In genomic region chr8:8609791-8610190, GRCm38 (mm10) we compare ENCODE assay signal across 18 mouse cellular contexts.
"Had no signal": no experiment of that assay in that cellular context is flagged by ENCODE, and none has a peak within 500 bp of the region (broad histone marks: within the 10 kb centered on the region; RNA-seq: fewer than 3 reads in every experiment).

No protein-coding gene starts in this region.

- H3K27me3 ChIP-seq: liver, embryonic 12.5 days; liver, embryonic 15.5 days; lung, embryonic 15.5 days; neural tube, embryonic 13.5 days had no signal

- ATAC-seq: liver, embryonic 12.5 days; midbrain, embryonic 13.5 days; midbrain, embryonic 16.5 days had no signal

- DNase-seq: kidney, adult 9 months; kidney, postnatal 25 days; layer of hippocampus, adult 9-11 months; liver; lung, adult 18-20 months; lung, postnatal 10 days; lung, postnatal 36 days; thymus, postnatal 25 days had no signal

- H3K4me2 ChIP-seq: liver, embryonic 12.5 days; liver, embryonic 15.5 days; lung, embryonic 15.5 days; midbrain, embryonic 13.5 days; neural tube, embryonic 13.5 days had no signal

- H3K36me3 ChIP-seq: liver, embryonic 12.5 days; liver, embryonic 15.5 days; lung, embryonic 15.5 days; midbrain, embryonic 10.5 days; midbrain, embryonic 13.5 days; neural tube, embryonic 13.5 days had no signal

- H3K9ac ChIP-seq: liver, embryonic 12.5 days; liver, embryonic 15.5 days; lung, embryonic 15.5 days; midbrain, embryonic 13.5 days; neural tube, embryonic 13.5 days had no signal

- H3K27ac ChIP-seq: layer of hippocampus, adult 2 months; liver, embryonic 12.5 days; liver, embryonic 15.5 days; lung, embryonic 15.5 days; midbrain, embryonic 13.5 days; neural tube, embryonic 13.5 days had no signal

- H3K4me1 ChIP-seq: liver, embryonic 15.5 days had no signal

- H3K9me3 ChIP-seq: liver, embryonic 12.5 days; liver, embryonic 15.5 days; lung, embryonic 15.5 days; megakaryocyte, embryonic 14.5 days; midbrain, embryonic 10.5 days; midbrain, embryonic 13.5 days; neural tube, embryonic 13.5 days had no signal

- H3K4me3 ChIP-seq: layer of hippocampus, adult 2 months; liver, embryonic 12.5 days; liver, embryonic 15.5 days; lung, embryonic 15.5 days; megakaryocyte, embryonic 14.5 days; midbrain, embryonic 10.5 days; midbrain, embryonic 13.5 days; myocyte; neural tube, embryonic 13.5 days had no signal
